Mouse (Mus musculus) bone marrow, adult 2 months (tissue): ENCODE measurements around the gene Slc43a2. TPM values are rescaled to one million over a fixed set of nuclear protein-coding genes. Genes with fewer than 3 reads are reported as not detected.

ENCODE experiments used
- H3K27ac ChIP-seq: fragments of 200-500 bp; 2 replicates; pipeline ENCODE4 v1.5.1; 2012; ENCODE audit warnings: low read depth, mild to moderate bottlenecking, control low read depth, inconsistent platforms, low read length; ENCODE audit not compliant: control insufficient read depth, poor library complexity, insufficient read depth
- H3K4me1 ChIP-seq: fragments of 200-500 bp; 2 replicates; pipeline ENCODE4 v1.6.1; 2011; ENCODE audit warnings: low read length; ENCODE audit not compliant: control insufficient read depth, insufficient read depth
- H3K4me3 ChIP-seq: fragments of 200-500 bp; replicated peaks from 2 replicates; pipeline ENCODE3; 2011; ENCODE audit warnings: mild to moderate bottlenecking, low read depth, low read length, control low read depth; ENCODE audit not compliant: control insufficient read depth
- CTCF ChIP-seq: fragments of 200-500 bp; IDR thresholded peaks from 2 replicates; pipeline ENCODE4 v1.5.1; 2011; ENCODE audit warnings: low read length, control low read depth; ENCODE audit not compliant: control insufficient read depth, insufficient read depth
- POLR2A ChIP-seq: fragments of 200-500 bp; IDR thresholded peaks from 2 replicates; pipeline ENCODE4 v1.6.1; 2011; ENCODE audit warnings: low read depth, mild to moderate bottlenecking, control low read depth, low read length, borderline replicate concordance; ENCODE audit not compliant: control insufficient read depth
- WGBS: fragments of 180-500 bp; shearing (Covaris S2); methylation state at CpG from one replicate; pipeline ENCODE4 v1.1.7; 2018; 5-methylcytosine and 5-hydroxymethylcytosine counted together
- polyA plus RNA-seq: library from polyadenylated mRNA; stranded (reverse); fragments of >200 nt; gene quantifications from 2 replicates; pipeline ENCODE4 v1.2.4, GENCODE M21; 2011; ENCODE audit warnings: low replicate concordance; ENCODE audit not compliant: missing spikeins, insufficient read depth, insufficient read length

Gene Slc43a2
- polyA plus RNA-seq, 1 experiment, result 20.4 TPM

- TF ChIP-seq CTCF, result no peak
- TF ChIP-seq POLR2A, result no peak
- Histone ChIP-seq H3K27ac (no peak overlapping the region; the same call in 1 of the 2 replicates), H3K4me3 (no peak overlapping the region)
These were observed 3.0 kb downstream of the Slc43a2 start for GRCm38 (mm10) chr11:75534286-75535033.

GRCm38 (mm10) chr11:75535106-75535795 is 3.8 kb downstream of the Slc43a2 start:
- WGBS, result 45% methylated on average over 13 of the region's 13 CpGs

More at GRCm38 (mm10) chr11:75534286-75535033, 3.0 kb downstream of the Slc43a2 start:
- H3K4me1 ChIP-seq, result peaks cover 1% of the 10 kb centered on the region
- 40% methylated on average over 4 of the region's 4 CpGs for WGBS

GRCm38 (mm10) chr11:75536255-75537024 is 4.9 kb downstream of the Slc43a2 start:
- TF ChIP-seq CTCF (no peak), POLR2A (no peak)
- peaks cover 1% of the 10 kb centered on the region for H3K4me1 ChIP-seq

More at GRCm38 (mm10) chr11:75535106-75535795, 3.8 kb downstream of the Slc43a2 start:
- Histone ChIP-seq H3K4me3 (no peak overlapping the region), H3K4me1 (peaks cover 1% of the 10 kb centered on the region), H3K27ac (no peak overlapping the region)
- no peak for TF ChIP-seq POLR2A
- TF ChIP-seq CTCF, result no peak

GRCm38 (mm10) chr11:75537025-75537414 is 5.5 kb downstream of the Slc43a2 start:
- H3K4me1 ChIP-seq, result peaks cover 3% of the 10 kb centered on the region
- no peak overlapping the region for H3K4me3 ChIP-seq
- WGBS, result 87% methylated on average over 8 of the region's 8 CpGs
- TF ChIP-seq CTCF (no peak), POLR2A (no peak)
- no peak overlapping the region for H3K27ac ChIP-seq

More at GRCm38 (mm10) chr11:75536255-75537024, 4.9 kb downstream of the Slc43a2 start:
- no peak overlapping the region for H3K27ac ChIP-seq
- H3K4me3 ChIP-seq, result no peak overlapping the region
- whole genome bisulfite sequencing, result 83% methylated on average over 12 of the region's 12 CpGs

DNA sequence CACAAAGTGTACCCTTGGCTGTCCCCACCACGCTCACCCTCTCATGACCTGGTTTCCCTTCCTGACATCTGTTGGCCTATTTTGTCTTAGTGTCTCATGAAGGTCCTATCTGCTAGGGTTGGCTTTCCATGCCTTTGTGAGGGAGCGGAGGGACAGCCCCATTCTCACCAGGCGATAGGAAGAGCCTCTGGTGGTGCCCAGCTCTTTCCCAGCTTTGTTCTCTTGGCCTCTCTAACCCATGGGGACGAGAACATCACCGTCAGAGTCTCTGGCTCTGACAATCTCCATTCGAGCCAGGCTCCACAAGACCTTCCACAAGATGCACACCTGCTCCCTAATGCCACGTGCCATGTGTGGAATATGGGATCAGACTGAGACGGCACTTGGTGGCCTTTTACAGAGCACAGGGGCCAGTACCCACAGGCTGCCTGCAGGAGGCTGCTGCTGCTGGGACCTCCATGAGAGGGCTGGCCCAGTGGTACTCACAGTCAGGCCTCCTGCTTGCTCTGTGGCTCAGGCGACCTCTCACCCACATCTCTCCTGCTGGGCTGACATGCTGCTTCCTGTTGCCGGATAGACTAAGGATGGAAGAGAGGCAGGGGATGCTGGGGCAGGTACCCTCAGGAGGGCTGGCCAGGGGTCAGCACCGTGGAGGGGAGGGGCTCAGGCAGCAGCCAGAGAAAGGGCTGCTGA is 6.1 kb downstream of the Slc43a2 start:
- WGBS, result 61% methylated on average over 11 of the region's 11 CpGs
- Histone ChIP-seq H3K4me3 (no peak overlapping the region), H3K27ac (peak overlapping the region; percentile 15; the same call in 1 of the 2 replicates), H3K4me1 (peaks cover 3% of the 10 kb centered on the region)
- TF ChIP-seq POLR2A, result no peak
- TF ChIP-seq CTCF, result no peak

DNA sequence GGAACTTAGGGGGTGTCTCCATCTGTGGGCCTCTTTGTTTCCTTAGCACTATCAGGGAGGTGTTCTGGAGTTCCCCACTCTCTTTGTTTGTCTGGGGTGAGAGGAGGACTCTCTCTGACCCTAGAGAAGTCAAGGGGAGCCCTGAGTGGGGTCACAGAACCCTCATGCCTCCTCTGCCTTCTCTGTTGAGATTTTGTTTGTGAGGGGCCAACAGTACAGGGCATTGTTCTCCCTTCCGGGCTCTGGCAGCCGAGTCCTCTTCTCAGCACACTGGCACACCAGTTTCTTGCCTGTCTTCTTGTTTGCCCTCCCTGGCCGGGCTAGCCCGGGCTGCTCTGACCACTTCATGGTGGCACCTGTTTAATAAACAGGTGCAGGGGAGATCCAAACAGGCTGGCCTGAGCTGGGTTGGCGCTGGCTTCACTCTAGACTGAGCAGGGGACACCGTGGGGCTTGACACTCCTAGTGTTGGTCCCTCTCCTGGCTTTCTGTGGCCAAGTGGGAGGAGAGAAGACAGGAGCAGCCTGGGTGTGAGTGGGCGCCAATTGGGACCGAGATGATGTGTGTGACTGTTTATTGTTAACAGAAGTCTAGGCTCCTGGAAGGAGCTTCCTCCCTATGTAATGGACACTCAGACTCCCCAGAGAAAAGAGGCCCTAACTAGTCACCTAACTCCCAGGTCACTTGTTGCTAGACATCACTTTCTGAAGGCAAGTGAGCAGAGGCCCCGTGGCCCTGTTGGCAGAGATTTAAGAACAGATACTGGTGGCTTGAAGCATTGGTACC is 6.9 kb downstream of the Slc43a2 start:
- Histone ChIP-seq H3K4me1 (peaks cover 2% of the 10 kb centered on the region), H3K4me3 (no peak overlapping the region), H3K27ac (peak overlapping the region; percentile 15; the same call in 1 of the 2 replicates)
- WGBS, result 48% methylated on average over 9 of the region's 9 CpGs
- no peak for TF ChIP-seq POLR2A
- no peak for TF ChIP-seq CTCF

DNA sequence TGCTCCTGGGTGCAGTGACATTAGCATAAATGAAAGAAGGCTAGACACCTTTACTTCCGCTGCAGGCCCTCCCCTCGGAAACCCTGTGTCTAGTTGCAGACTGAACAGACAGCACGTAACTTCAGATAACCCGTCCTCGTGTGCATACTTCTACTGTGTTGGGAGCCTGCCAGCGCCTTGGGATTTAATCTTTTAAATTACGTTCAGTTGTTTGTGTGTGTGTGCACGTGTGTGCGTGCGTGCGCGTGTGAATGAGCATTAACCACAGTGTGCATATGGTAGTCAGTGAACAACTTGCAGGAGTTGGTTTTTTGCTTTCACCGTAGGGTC is 7.4 kb downstream of the Slc43a2 start:
- peaks cover 1% of the 10 kb centered on the region for H3K4me1 ChIP-seq
- no peak overlapping the region for H3K4me3 ChIP-seq
- no peak overlapping the region for H3K27ac ChIP-seq
- WGBS, result 68% methylated on average over 13 of the region's 13 CpGs
- TF ChIP-seq POLR2A, result no peak
- TF ChIP-seq CTCF, result no peak
